Mouse (Mus musculus): ENCODE data around the gene Fkbp9.
A peak's percentile ranks its signal among the peaks of the same experiment; 100 is the strongest.

Gene Fkbp9

GRCm38 (mm10) chr6:56905486-56905885, 73.6 kb downstream of the Fkbp9 start:
- DNase-seq (ENCODE audit: low spot score in 2 of 2) = no peak

- DNase-seq (ENCODE audit: low spot score in 2 of 2) = no peak
These were observed 74.4 kb downstream of the Fkbp9 start for GRCm38 (mm10) chr6:56906121-56906846.

- DNase-seq (ENCODE audit: low spot score in 2 of 2) = no peak
These were observed 76.1 kb downstream of the Fkbp9 start for GRCm38 (mm10) chr6:56907973-56908372.

GRCm38 (mm10) chr6:56908397-56908796, 76.5 kb downstream of the Fkbp9 start:
- DNase-seq (ENCODE audit: low spot score in 2 of 2) = no peak

GRCm38 (mm10) chr6:56908912-56909311, 77.1 kb downstream of the Fkbp9 start:
- peak; percentile 71 to 74 for DNase-seq (ENCODE audit: low spot score in 2 of 2)

- no peak for DNase-seq (ENCODE audit: low spot score in 2 of 2)
These were observed 79.1 kb downstream of the Fkbp9 start for GRCm38 (mm10) chr6:56910910-56911309.

- DNase-seq (ENCODE audit: low spot score in 2 of 2) = no peak
These were observed 81.4 kb downstream of the Fkbp9 start for GRCm38 (mm10) chr6:56913092-56913858.

GRCm38 (mm10) chr6:56916279-56916678, 84.4 kb downstream of the Fkbp9 start:
- DNase-seq (ENCODE audit: low spot score in 2 of 2) = no peak

- DNase-seq (ENCODE audit: low spot score in 2 of 2) = no peak
These were observed 85.9 kb downstream of the Fkbp9 start for GRCm38 (mm10) chr6:56917578-56918368.

- DNase-seq (ENCODE audit: low spot score in 2 of 2) = no peak
These were observed 87.6 kb downstream of the Fkbp9 start for GRCm38 (mm10) chr6:56919330-56920044.

- no peak for DNase-seq (ENCODE audit: low spot score in 2 of 2)
These were observed 88.6 kb downstream of the Fkbp9 start for GRCm38 (mm10) chr6:56920222-56921092.

- no peak for DNase-seq (ENCODE audit: low spot score in 2 of 2)
These were observed 91.5 kb downstream of the Fkbp9 start for GRCm38 (mm10) chr6:56923331-56923725.

GRCm38 (mm10) chr6:56923726-56924707, 92.2 kb downstream of the Fkbp9 start, which contains the start of the genes Nt5c3 and Vmn1r4:
Nt5c3 (minus strand) TSS chr6:56923932.
Vmn1r4 (plus strand) TSS chr6:56924015.
- peak; percentile 92 to 98 for DNase-seq (ENCODE audit: low spot score in 2 of 2)
